Mouse (Mus musculus) liver, embryonic 14.5 days (tissue): ENCODE data around the gene Gm10840. TPM values are rescaled to one million over a fixed set of nuclear protein-coding genes. Genes with fewer than 3 reads are reported as not detected.

Experiments
- ATAC-seq: fragments of 200-750 bp; cut with Nextera tagmentation; 2 replicates; pipeline ENCODE4 v1.8.0; 2017; ENCODE audit warnings: moderate number of reproducible peaks, mild to moderate bottlenecking, moderate library complexity; ENCODE audit not compliant: insufficient read depth
- DNase-seq, 3 experiments: peaks; one replicate each; pipeline ENCODE4 v3.0.0-alpha.2; 2012 to 2013; ENCODE audit warnings: low read depth in 3 of 3, low spot score in 3 of 3
- H3K27ac ChIP-seq: fragments of 300-500 bp; sonication (generic); 2 replicates; pipeline ENCODE4 v1.5.1; 2014; ENCODE audit warnings: moderate library complexity, mild to moderate bottlenecking, control low read depth, inconsistent platforms
- H3K27me3 ChIP-seq: fragments of 300-500 bp; sonication (generic); 2 replicates; pipeline ENCODE4 v1.6.1; 2014; ENCODE audit warnings: mild to moderate bottlenecking, low read length, moderate library complexity; ENCODE audit not compliant: control insufficient read depth, insufficient read depth
- H3K36me3 ChIP-seq: fragments of 300-500 bp; sonication (generic); replicated peaks from 2 replicates; pipeline ENCODE4 v1.6.1; 2014; ENCODE audit warnings: low read depth; ENCODE audit not compliant: control insufficient read depth, insufficient read depth
- H3K4me1 ChIP-seq, 2 experiments: fragments of 200-500 bp in 1 of 2; fragments of 300-500 bp in 1 of 2; sonication (generic) in 1 of 2; replicated peaks; 2 replicates each; pipeline ENCODE4 v1.6.1; 2012 to 2014; ENCODE audit warnings: antibody characterized with exemption in 1 of 2, inconsistent platforms in 1 of 2, low read length in 1 of 2; ENCODE audit not compliant: control insufficient read depth in 2 of 2, insufficient read depth in 2 of 2
- H3K4me2 ChIP-seq: fragments of 300-500 bp; sonication (generic); 2 replicates; pipeline ENCODE4 v1.6.1; 2014; ENCODE audit warnings: low read depth, mild to moderate bottlenecking, control low read depth, moderate library complexity
- H3K4me3 ChIP-seq, 2 experiments: fragments of 200-500 bp in 1 of 2; fragments of 300-500 bp in 1 of 2; sonication (generic) in 1 of 2; 2 replicates each; pipeline ENCODE4 v1.5.1; 2012 to 2014; ENCODE audit warnings: low read depth in 2 of 2, low read length in 2 of 2, mild to moderate bottlenecking in 2 of 2, control low read depth in 1 of 2, inconsistent platforms in 1 of 2, moderate library complexity in 1 of 2; ENCODE audit not compliant: insufficient read depth in 1 of 2
- H3K9ac ChIP-seq: fragments of 300-500 bp; sonication (generic); replicated peaks from 2 replicates; pipeline ENCODE4 v1.6.1; 2014; ENCODE audit warnings: mild to moderate bottlenecking, control low read depth, moderate library complexity
- H3K9me3 ChIP-seq: fragments of 300-500 bp; sonication (generic); 2 replicates; pipeline ENCODE4 v1.6.1; 2016; ENCODE audit warnings: low read length, mixed read lengths; ENCODE audit not compliant: control insufficient read depth
- CTCF ChIP-seq: IDR thresholded peaks from 2 replicates; pipeline ENCODE4 v1.5.1; 2016; ENCODE audit warnings: antibody characterized with exemption, low read depth, control low read depth
- EP300 ChIP-seq: IDR thresholded peaks from 2 replicates; pipeline ENCODE4 v1.6.1; 2016; ENCODE audit warnings: antibody characterized with exemption, low read depth
- WGBS: fragments of 180-500 bp; shearing (Covaris S2); extraction: QIAGEN DNeasy Blood & Tissue Kit; methylation state at CpG from one replicate; pipeline ENCODE4 v1.1.7; 2014; ENCODE audit not compliant: insufficient replicate concordance; 5-methylcytosine and 5-hydroxymethylcytosine counted together
- polyA plus RNA-seq, 2 experiments: library from polyadenylated mRNA; depleted of rRNA in 1 of 2; stranded (reverse) in 1 of 2; unstranded in 1 of 2; fragments of >200 nt; fragmentation: Nextera tagmentation in 1 of 2; extraction: Ambion mirVana in 1 of 2; gene quantifications; 2 replicates each; pipeline versions ENCODE4 v1.2.1 to v1.2.3; 2012 to 2014

Gene Gm10840
- polyA plus RNA-seq (2012; rRNA removed) = not detected in 2 replicates
- not detected in 2 replicates for polyA plus RNA-seq (2014; fragmentation: Nextera tagmentation; extraction: Ambion mirVana)

DNA sequence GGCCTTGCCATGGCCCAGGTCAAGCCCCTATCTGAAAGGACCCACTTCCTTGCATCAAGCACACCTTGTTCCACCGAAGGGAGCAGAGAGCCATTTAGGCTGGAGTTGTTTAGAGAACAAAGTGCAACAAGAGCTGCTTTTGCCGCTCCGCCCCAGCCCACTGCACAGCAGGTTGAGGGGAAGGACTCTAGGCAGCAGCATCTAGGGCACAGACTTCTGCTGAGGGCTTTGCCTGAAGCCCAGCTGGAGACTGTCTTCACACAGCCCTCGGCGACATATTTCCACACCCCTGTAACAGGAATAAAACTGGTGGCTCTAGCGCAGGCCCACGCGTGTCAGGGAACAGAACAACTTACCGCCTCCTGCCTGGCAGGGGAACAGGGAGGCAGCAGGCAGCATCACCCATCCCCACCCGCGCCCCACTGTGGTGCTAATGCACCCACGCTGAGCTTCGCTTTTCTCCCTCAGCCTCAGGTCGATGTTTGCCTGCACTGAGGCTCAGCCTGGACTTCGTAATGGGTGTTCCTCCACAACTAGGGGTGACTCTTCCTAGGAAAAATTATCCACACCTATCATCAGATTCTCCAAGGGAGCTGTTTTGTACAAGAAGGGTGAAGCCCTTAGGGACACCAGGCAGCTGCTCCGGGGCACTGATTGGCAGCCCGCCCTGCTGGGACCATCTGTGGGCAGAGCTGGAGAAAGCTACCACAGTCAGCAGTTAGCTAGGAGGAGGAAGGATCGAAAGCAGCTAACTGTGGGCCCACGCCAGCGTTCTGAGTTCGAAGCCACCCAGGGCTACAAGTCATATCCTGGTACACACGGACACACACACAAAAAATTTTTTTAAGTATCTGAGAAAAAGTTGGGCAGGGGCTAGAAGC, at the start of gene Gm10840, which contains the start of gene Limd2:
Gene Gm10840 (plus strand): TSS at position 10 of the 881 bp plus-strand sequence.
Gene Limd2 (minus strand): TSS at position 20 of the 881 bp plus-strand sequence.
- no peaks in the 10 kb centered on the region for H3K36me3 ChIP-seq
- DNase-seq = no peak
- peaks cover 0 to 5% of the 10 kb centered on the region in 2 experiments; a peak in 1 of 4 replicates for H3K4me1 ChIP-seq
- H3K9ac ChIP-seq = peak within 1 kb of the TSS; percentile 62
- ATAC-seq = peak; percentile 5; the same call in 1 of the 2 replicates
- peak within 1 kb of the TSS; percentile 41 for H3K27ac ChIP-seq
- H3K27me3 ChIP-seq = no peaks in the 10 kb centered on the region; the same call in 1 of the 2 replicates
- TF ChIP-seq CTCF = peak; percentile 3; the same call in 1 of the 2 replicates
- no peak for TF ChIP-seq EP300
- 35% methylated on average over 22 of the region's 22 CpGs for WGBS
- no peaks in the 10 kb centered on the region for H3K9me3 ChIP-seq
- H3K4me2 ChIP-seq = peak within 1 kb of the TSS; percentile 92
- H3K4me3 ChIP-seq = peak within 1 kb of the TSS; percentile 52 to 57

DNA sequence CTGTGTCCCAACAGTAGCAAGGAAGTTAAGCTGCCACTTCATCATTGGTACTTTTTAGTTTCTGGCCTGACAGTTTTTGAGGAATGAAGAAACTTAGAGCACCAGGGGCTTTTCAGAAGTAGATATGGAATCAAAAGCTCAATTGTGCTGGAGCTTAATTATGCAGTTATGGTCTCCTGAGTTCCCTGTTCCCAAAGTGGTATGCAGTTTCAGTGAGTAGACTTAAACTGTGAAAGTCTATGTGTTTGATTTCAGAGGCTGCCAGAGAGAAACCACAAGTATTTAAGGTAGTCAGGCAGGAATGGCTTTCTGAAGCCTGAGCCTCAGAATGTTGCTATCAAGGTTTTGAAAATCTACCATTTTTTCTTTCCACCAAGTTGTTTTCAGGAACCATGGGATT, 49.0 kb upstream of the Gm10840 start:
- H3K4me1 ChIP-seq = no peaks in the 10 kb centered on the region
- no peaks in the 10 kb centered on the region for H3K9me3 ChIP-seq
- no peak overlapping the region for H3K9ac ChIP-seq
- no peaks in the 10 kb centered on the region for H3K27me3 ChIP-seq
- no peak for ATAC-seq
- no peak overlapping the region for H3K27ac ChIP-seq
- DNase-seq = no peak
- H3K4me2 ChIP-seq = no peak overlapping the region
- no peak overlapping the region for H3K4me3 ChIP-seq
- no peaks in the 10 kb centered on the region for H3K36me3 ChIP-seq
- TF ChIP-seq CTCF = no peak
- TF ChIP-seq EP300 = no peak

DNA sequence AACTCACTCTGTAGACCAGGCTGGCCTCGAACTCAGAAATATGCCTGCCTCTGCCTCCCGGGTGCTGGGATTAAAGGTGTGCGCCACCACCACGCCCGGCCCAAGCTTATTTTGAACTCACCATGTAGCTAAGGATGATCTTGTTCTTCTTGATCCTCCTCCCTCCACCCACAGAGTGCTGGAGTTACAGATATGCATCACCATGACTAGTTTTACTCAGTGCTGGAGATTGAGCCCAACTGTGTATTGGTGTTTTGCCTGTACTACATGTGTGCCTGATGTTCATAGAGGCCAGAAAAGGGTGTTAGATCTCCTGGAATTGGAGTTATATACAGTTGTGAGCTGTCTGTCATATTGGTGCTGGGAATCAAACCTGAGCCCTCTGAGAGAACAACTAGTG, 38.4 kb upstream of the Gm10840 start:
- WGBS = 60% methylated on average over 5 of the region's 5 CpGs
- no peak overlapping the region for H3K4me2 ChIP-seq

DNA sequence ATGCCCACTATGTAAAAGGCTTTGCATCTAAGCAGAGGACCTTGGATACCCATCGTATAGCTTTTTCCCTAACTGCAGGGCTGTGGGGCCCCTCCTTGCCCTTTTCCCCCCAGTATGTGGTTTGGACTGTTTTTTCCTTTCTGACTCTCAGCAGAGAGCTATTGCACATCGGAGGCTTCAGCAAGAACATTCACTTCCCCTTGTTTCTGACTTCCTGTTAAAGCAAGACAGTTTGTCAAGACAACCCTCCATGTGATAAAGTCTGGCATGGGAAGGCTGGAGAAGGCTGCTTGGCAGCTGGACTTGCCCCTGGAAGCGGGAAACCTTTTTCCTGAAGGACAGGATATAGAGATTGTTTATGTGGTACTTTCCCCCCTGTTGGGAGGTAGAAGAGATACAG, 37.9 kb upstream of the Gm10840 start:
- Histone ChIP-seq H3K27me3 (no peaks in the 10 kb centered on the region), H3K9me3 (no peaks in the 10 kb centered on the region), H3K4me2 (no peak overlapping the region), H3K9ac (no peak overlapping the region), H3K36me3 (no peaks in the 10 kb centered on the region; the same call in 1 of the 2 replicates), H3K27ac (no peak overlapping the region), H3K4me1 (peaks cover 0 to 9% of the 10 kb centered on the region in 2 experiments; a peak in 1 of 4 replicates), H3K4me3 (no peak overlapping the region)
- TF ChIP-seq CTCF (no peak), EP300 (no peak)
- DNase-seq (peak in 2 of 3 experiments; percentile 12 to 23), ATAC-seq (no peak)
- WGBS = 27% methylated on average over 3 of the region's 3 CpGs

More for the DNA sequence above, 38.4 kb upstream of the Gm10840 start:
- TF ChIP-seq CTCF (no peak), EP300 (no peak)
- DNase-seq (no peak), ATAC-seq (no peak)
- Histone ChIP-seq H3K9ac (no peak overlapping the region), H3K9me3 (no peaks in the 10 kb centered on the region), H3K36me3 (no peaks in the 10 kb centered on the region; the same call in 1 of the 2 replicates), H3K4me1 (peaks cover 0 to 9% of the 10 kb centered on the region in 2 experiments; a peak in 1 of 4 replicates), H3K27me3 (no peaks in the 10 kb centered on the region), H3K27ac (no peak overlapping the region), H3K4me3 (no peak overlapping the region)

DNA sequence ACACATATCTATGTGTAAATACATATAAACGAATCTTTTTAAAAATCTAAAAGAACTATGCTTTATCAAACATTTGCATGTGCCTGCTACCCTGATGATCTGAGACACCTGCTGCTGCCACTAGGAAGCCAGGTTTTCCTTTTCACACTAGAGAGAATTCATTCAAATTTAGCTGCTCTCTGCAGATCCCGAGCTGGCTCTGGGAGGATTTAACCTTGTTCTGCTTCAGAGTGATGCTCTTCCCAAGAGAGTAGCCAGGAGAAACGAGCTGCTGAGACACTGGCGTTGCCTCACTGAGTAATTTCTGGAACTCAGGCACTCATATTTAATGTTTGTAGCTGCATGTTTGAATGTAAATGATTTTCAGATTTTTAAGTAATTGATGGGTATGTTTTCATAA, 35.9 kb upstream of the Gm10840 start:
- WGBS = 60% methylated on average over 4 of the region's 4 CpGs
- ATAC-seq = no peak
- no peaks in the 10 kb centered on the region for H3K27me3 ChIP-seq
- H3K4me1 ChIP-seq = peaks cover 0 to 16% of the 10 kb centered on the region in 2 experiments; a peak in 2 of 4 replicates
- H3K27ac ChIP-seq = no peak overlapping the region
- no peak overlapping the region for H3K4me2 ChIP-seq
- no peak overlapping the region for H3K4me3 ChIP-seq
- TF ChIP-seq EP300 (no peak), CTCF (no peak)
- H3K36me3 ChIP-seq = no peaks in the 10 kb centered on the region; the same call in 1 of the 2 replicates
- no peak overlapping the region for H3K9ac ChIP-seq
- H3K9me3 ChIP-seq = no peaks in the 10 kb centered on the region
- DNase-seq = no peak
